Mouse (Mus musculus) CH12.LX (cell line): ENCODE measurements around the gene Ctnna2. TPM values are rescaled to one million over a fixed set of nuclear protein-coding genes. Genes with fewer than 3 reads are reported as not detected.

ENCODE experiments used
- DNase-seq: peaks from one replicate; pipeline ENCODE4 v3.0.0-alpha.2; 2013; ENCODE audit errors: extremely low read depth
- H3K27ac ChIP-seq: 2 replicates; pipeline ENCODE4 v1.5.1; 2012; ENCODE audit warnings: low read depth, mild to moderate bottlenecking, control low read depth, moderate library complexity; ENCODE audit not compliant: insufficient read depth
- H3K27me3 ChIP-seq: replicated peaks from 2 replicates; pipeline ENCODE3; 2012; ENCODE audit warnings: inconsistent platforms
- H3K36me3 ChIP-seq, 2 experiments: replicated peaks in 1 of 2; 2 replicates each; pipeline versions ENCODE3 to v1.6.1; 2012; ENCODE audit warnings: inconsistent platforms in 1 of 2, low read length in 1 of 2, mild to moderate bottlenecking in 1 of 2, mixed read lengths in 1 of 2, moderate library complexity in 1 of 2; ENCODE audit not compliant: control insufficient read depth in 1 of 2, insufficient read depth in 1 of 2
- H3K4me1 ChIP-seq, 2 experiments: 2 replicates each; pipeline ENCODE4 v1.6.1; 2012; ENCODE audit warnings: inconsistent platforms in 1 of 2, moderate library complexity in 1 of 2; ENCODE audit not compliant: insufficient read depth in 2 of 2, control insufficient read depth in 1 of 2
- H3K4me2 ChIP-seq: 2 replicates; pipeline ENCODE4 v1.6.1; 2012; ENCODE audit warnings: low read depth, mild to moderate bottlenecking, control low read depth; ENCODE audit not compliant: poor library complexity, insufficient read depth, severe bottlenecking
- H3K4me3 ChIP-seq, 3 experiments: fragments of 150-350 bp in 1 of 3; sonication (generic) in 1 of 3; replicated peaks in 1 of 3; 2 replicates each; pipeline versions ENCODE3 to v1.5.1; 2011 to 2012; ENCODE audit warnings: low read depth in 2 of 3, low read length in 2 of 3, mild to moderate bottlenecking in 2 of 3, moderate library complexity in 2 of 3, control low read depth in 1 of 3, improper control_type of control experiment in 1 of 3, inconsistent platforms in 1 of 3, mixed read lengths in 1 of 3; ENCODE audit not compliant: poor library complexity in 1 of 3
- H3K79me2 ChIP-seq: replicated peaks from 2 replicates; pipeline ENCODE4 v1.6.1; 2012; ENCODE audit warnings: mild to moderate bottlenecking, moderate library complexity; ENCODE audit not compliant: control insufficient read depth, poor library complexity, insufficient read depth, severe bottlenecking; ENCODE audit errors: extremely low read depth
- H3K9ac ChIP-seq: 2 replicates; pipeline ENCODE4 v1.6.1; 2012; ENCODE audit warnings: low read depth, mild to moderate bottlenecking, control low read depth, moderate library complexity; ENCODE audit not compliant: insufficient read depth
- H3K9me3 ChIP-seq: replicated peaks from 2 replicates; pipeline ENCODE3; 2012; ENCODE audit warnings: low read length, inconsistent platforms, mixed read lengths
- BHLHE40 ChIP-seq: IDR thresholded peaks from 2 replicates; pipeline ENCODE4 v1.6.1; 2011; ENCODE audit warnings: mild to moderate bottlenecking, low read depth, low read length, improper control_type of control experiment
- CHD1 ChIP-seq: IDR thresholded peaks from 2 replicates; pipeline ENCODE4 v1.6.1; 2012; ENCODE audit warnings: low read depth, low read length, improper control_type of control experiment, inconsistent platforms
- ELF1 ChIP-seq: IDR thresholded peaks from 2 replicates; pipeline ENCODE4 v1.6.1; 2014; ENCODE audit warnings: low read depth, mild to moderate bottlenecking, inconsistent platforms, low read length, improper control_type of control experiment
- ETS1 ChIP-seq: conservative IDR thresholded peaks from 2 replicates; pipeline ENCODE4 v1.6.1; 2012; ENCODE audit warnings: low read depth, mild to moderate bottlenecking, inconsistent platforms, low read length, improper control_type of control experiment, moderate library complexity
- HCFC1 ChIP-seq: IDR thresholded peaks from 2 replicates; pipeline ENCODE4 v1.6.1; 2012; ENCODE audit warnings: low read depth, mild to moderate bottlenecking, inconsistent platforms, low read length, improper control_type of control experiment
- JUN ChIP-seq: IDR thresholded peaks from 2 replicates; pipeline ENCODE4 v1.6.1; 2011; ENCODE audit warnings: low read depth, mild to moderate bottlenecking, low read length, improper control_type of control experiment, moderate library complexity; ENCODE audit not compliant: insufficient read depth
- JUND ChIP-seq: conservative IDR thresholded peaks from 2 replicates; pipeline ENCODE4 v1.6.1; 2011; ENCODE audit warnings: low read depth, low read length, improper control_type of control experiment
- KAT2A ChIP-seq: IDR thresholded peaks from 2 replicates; pipeline ENCODE4 v1.6.1; 2012; ENCODE audit warnings: low read length, improper control_type of control experiment, inconsistent platforms; ENCODE audit not compliant: insufficient replicate concordance
- MAFK ChIP-seq: IDR thresholded peaks from 2 replicates; pipeline ENCODE4 v1.6.1; 2011; ENCODE audit warnings: low read length, improper control_type of control experiment; ENCODE audit not compliant: insufficient replicate concordance
- MAX ChIP-seq: IDR thresholded peaks from 2 replicates; pipeline ENCODE4 v1.6.1; 2011; ENCODE audit warnings: low read length, improper control_type of control experiment
- MEF2A ChIP-seq: IDR thresholded peaks from 2 replicates; pipeline ENCODE4 v1.6.1; 2014; ENCODE audit warnings: low read depth, mild to moderate bottlenecking, inconsistent platforms, low read length, improper control_type of control experiment, borderline replicate concordance
- MXI1 ChIP-seq: IDR thresholded peaks from 2 replicates; pipeline ENCODE4 v1.6.1; 2011; ENCODE audit warnings: mild to moderate bottlenecking, low read depth, low read length, improper control_type of control experiment
- NELFE ChIP-seq: IDR thresholded peaks from 2 replicates; pipeline ENCODE4 v1.6.1; 2011; ENCODE audit warnings: low read depth, low read length, improper control_type of control experiment
- NRF1 ChIP-seq: IDR thresholded peaks from 2 replicates; pipeline ENCODE4 v1.6.1; 2014; ENCODE audit warnings: low read depth, mild to moderate bottlenecking, inconsistent platforms, low read length, improper control_type of control experiment, moderate library complexity
- PAX5 ChIP-seq: IDR thresholded peaks from 2 replicates; pipeline ENCODE4 v1.6.1; 2012; ENCODE audit warnings: low read length, inconsistent platforms, mixed read lengths
- POLR2A ChIP-seq: IDR thresholded peaks from 2 replicates; pipeline ENCODE4 v1.6.1; 2011; ENCODE audit warnings: low read depth, mild to moderate bottlenecking, improper control_type of control experiment, low read length
- RCOR1 ChIP-seq: conservative IDR thresholded peaks from 2 replicates; pipeline ENCODE4 v1.6.1; 2012; ENCODE audit warnings: low read depth, mild to moderate bottlenecking, inconsistent platforms, low read length, improper control_type of control experiment
- SIN3A ChIP-seq: IDR thresholded peaks from 2 replicates; pipeline ENCODE4 v1.6.1; 2012; ENCODE audit warnings: low read length, improper control_type of control experiment, inconsistent platforms
- UBTF ChIP-seq: IDR thresholded peaks from 2 replicates; pipeline ENCODE4 v1.6.1; 2012; ENCODE audit warnings: low read depth, mild to moderate bottlenecking, inconsistent platforms, low read length, improper control_type of control experiment, moderate library complexity
- USF2 ChIP-seq: conservative IDR thresholded peaks from 2 replicates; pipeline ENCODE4 v1.6.1; 2011; ENCODE audit warnings: low read depth, low read length, improper control_type of control experiment
- ZC3H11A ChIP-seq: IDR thresholded peaks from 2 replicates; pipeline ENCODE4 v1.6.1; 2012; ENCODE audit warnings: low read depth, mild to moderate bottlenecking, inconsistent platforms, low read length, improper control_type of control experiment
- ZKSCAN1 ChIP-seq: IDR thresholded peaks from 2 replicates; pipeline ENCODE4 v1.6.1; 2012; ENCODE audit warnings: low read depth, inconsistent platforms, low read length, improper control_type of control experiment, borderline replicate concordance
- ZNF384 ChIP-seq: IDR thresholded peaks from 2 replicates; pipeline ENCODE4 v1.6.1; 2012; ENCODE audit warnings: low read depth, low read length, improper control_type of control experiment, inconsistent platforms
- dilution Hi-C: fragments of 300-500 bp; cut with MboI; formaldehyde crosslinking; loops from 2 replicates; pipeline ENCODE4 v1.14.3; 2020; ENCODE audit warnings: low sequenced_read_pairs; ENCODE audit not compliant: extremely low pct_unique_long_range_greater_than_20kb, extremely low pct_ligation_motif_present
- in situ Hi-C: fragments of 300-500 bp; cut with MboI; formaldehyde crosslinking; loops from 3 replicates; pipeline ENCODE4 v1.14.3; 2019; ENCODE audit warnings: low sequenced_read_pairs, low pct_ligation_motif_present, low pct_unique_long_range_greater_than_20kb, mixed read lengths
- polyA plus RNA-seq: library from polyadenylated mRNA; unstranded; fragments of >175 nt; gene quantifications from 2 replicates; pipeline ENCODE4 v1.2.1, GENCODE M21; 2012; ENCODE audit warnings: low read depth; ENCODE audit not compliant: insufficient read length
- total RNA-seq, 2 experiments: library from RNA; depleted of rRNA; stranded (reverse); fragments of 300-350 nt in 1 of 2; fragments of >200 nt in 1 of 2; gene quantifications; 2 replicates each; pipeline ENCODE4 v1.2.3; 2012 to 2014

Gene Ctnna2
- total and polyA plus RNA-seq, 3 experiments = not detected

DNA sequence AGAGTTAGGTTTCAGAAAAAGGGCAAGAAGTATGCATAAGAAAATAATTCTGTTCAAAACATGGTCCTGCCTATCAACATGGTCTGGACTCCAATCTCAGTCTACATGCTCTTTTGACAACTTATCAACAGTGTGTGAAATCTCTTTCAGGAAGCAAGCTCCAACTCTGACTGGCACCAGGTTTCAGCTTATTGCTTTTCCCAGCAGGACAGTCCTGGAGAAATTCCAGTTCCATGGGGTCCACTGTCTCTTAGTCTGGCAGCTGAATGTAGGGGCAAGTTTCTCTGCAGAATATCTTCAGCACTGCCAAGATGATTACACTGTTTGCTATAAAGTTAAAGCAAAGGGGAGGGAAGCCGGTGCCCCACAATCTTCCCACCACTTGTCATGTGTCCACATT lies 130.1 kb downstream of the Ctnna2 start:
- no peak for DNase-seq
- dilution Hi-C loops = no loop called here
- no peaks in the 10 kb centered on the region for H3K27me3 ChIP-seq
- in situ Hi-C loops = no loop called here
- H3K4me3 ChIP-seq = no peak overlapping the region
- H3K9me3 ChIP-seq = peaks cover 35% of the 10 kb centered on the region
- no peak overlapping the region for H3K9ac ChIP-seq
- no peaks in the 10 kb centered on the region for H3K36me3 ChIP-seq
- TF ChIP-seq NRF1 (no peak), NELFE (no peak), BHLHE40 (no peak), PAX5 (no peak), ELF1 (no peak), KAT2A (no peak), JUND (no peak), JUN (no peak), MEF2A (no peak), MAX (no peak), RCOR1 (no peak), CHD1 (no peak), POLR2A (no peak), USF2 (no peak)
- H3K4me2 ChIP-seq = no peak overlapping the region
- H3K4me1 ChIP-seq = no peaks in the 10 kb centered on the region
- H3K79me2 ChIP-seq = no peaks in the 10 kb centered on the region
- H3K27ac ChIP-seq = no peak overlapping the region

GRCm38 (mm10) chr6:77848796-77849195 lies 130.7 kb downstream of the Ctnna2 start:
- dilution Hi-C loops (no loop called here), in situ Hi-C loops (no loop called here)
- H3K27me3 ChIP-seq = no peaks in the 10 kb centered on the region
- H3K4me2 ChIP-seq = no peak overlapping the region
- H3K4me3 ChIP-seq = no peak overlapping the region
- no peak overlapping the region for H3K9ac ChIP-seq
- H3K27ac ChIP-seq = no peak overlapping the region
- no peaks in the 10 kb centered on the region for H3K79me2 ChIP-seq
- H3K9me3 ChIP-seq = peaks cover 37% of the 10 kb centered on the region
- no peaks in the 10 kb centered on the region for H3K4me1 ChIP-seq
- DNase-seq = no peak
- H3K36me3 ChIP-seq = no peaks in the 10 kb centered on the region
- TF ChIP-seq SIN3A = no peak
- no peak for TF ChIP-seq HCFC1
- TF ChIP-seq ZKSCAN1 = no peak
- no peak for TF ChIP-seq NRF1
- no peak for TF ChIP-seq UBTF
- no peak for TF ChIP-seq ZC3H11A
- TF ChIP-seq POLR2A = no peak
- no peak for TF ChIP-seq PAX5
- TF ChIP-seq MAX = no peak
- TF ChIP-seq MAFK = no peak
- no peak for TF ChIP-seq MXI1
- no peak for TF ChIP-seq MEF2A
- no peak for TF ChIP-seq ETS1
- no peak for TF ChIP-seq JUND
- no peak for TF ChIP-seq ZNF384
- TF ChIP-seq, all 38 proteins: peak for 0
